ENCODE assay signal across 11 mouse cellular contexts in the genomic region with DNA sequence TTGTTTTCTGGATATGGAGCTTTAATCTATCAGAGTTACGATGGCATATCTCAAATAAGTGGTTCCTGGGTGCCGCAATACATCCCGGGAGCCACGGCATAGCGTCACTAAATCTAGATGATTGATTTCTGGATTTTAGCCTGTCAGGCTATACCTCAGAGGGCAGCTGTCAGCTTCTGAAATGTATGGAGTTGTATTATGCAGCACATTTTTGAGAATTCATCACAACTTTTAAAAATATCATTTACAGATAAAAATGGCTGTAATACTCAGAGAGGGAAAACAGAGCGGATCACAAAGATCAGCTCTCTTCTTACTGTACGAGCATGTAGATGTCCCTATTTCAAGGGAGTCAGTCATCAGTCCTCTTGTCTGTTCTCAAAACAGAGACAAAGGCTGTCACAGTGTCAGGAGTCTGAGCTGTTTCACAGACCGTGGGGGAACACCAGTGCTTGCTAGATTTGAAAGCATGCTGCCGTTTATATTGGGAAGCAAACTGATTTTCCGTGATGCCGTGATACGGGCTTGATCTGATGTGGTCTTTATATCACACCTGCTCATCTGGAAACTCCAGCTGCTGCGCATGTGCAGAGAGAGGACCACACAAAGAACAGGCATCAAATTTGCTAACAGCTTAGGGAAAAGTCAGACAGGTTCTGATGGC.
DNase-seq lines count a peak whose midpoint lies in the region; ATAC-seq and TF ChIP-seq lines count a peak whose summit lies in the region.
"Had no signal": no experiment of that assay in that cellular context is flagged by ENCODE, and none has a peak within 500 bp of the region (broad histone marks: within the 10 kb centered on the region; RNA-seq: fewer than 3 reads in every experiment).

No protein-coding gene starts in this region.

- no peaks in the 10 kb centered on the region for H3K36me3 ChIP-seq in forebrain, embryonic 15.5 days
- H3K36me3 ChIP-seq in hindbrain, embryonic 13.5 days = no peaks in the 10 kb centered on the region
- H3K36me3 ChIP-seq in liver, embryonic 12.5 days = no peaks in the 10 kb centered on the region
- H3K36me3 ChIP-seq in lung, postnatal 0 days (ENCODE audit: insufficient read depth, low read length) = no peaks in the 10 kb centered on the region

- H3K27ac ChIP-seq in forebrain, embryonic 15.5 days (replicated peaks) = peak overlapping the region; percentile 89
- peak overlapping the region; percentile 94 for H3K27ac ChIP-seq in hindbrain, embryonic 13.5 days
- H3K27ac ChIP-seq in liver, embryonic 12.5 days = no peak overlapping the region
- H3K27ac ChIP-seq in gastrocnemius, adult 2 months = no peak overlapping the region
- H3K27ac ChIP-seq in lung, postnatal 0 days (ENCODE audit: low read length) = no peak overlapping the region
- H3K27ac ChIP-seq: liver, embryonic 14.5 days had no signal

- peak overlapping the region; percentile 33 for H3K9ac ChIP-seq in forebrain, embryonic 15.5 days (replicated peaks)
- peak overlapping the region; percentile 63 for H3K9ac ChIP-seq in hindbrain, embryonic 13.5 days
- no peak overlapping the region for H3K9ac ChIP-seq in liver, embryonic 12.5 days
- no peak overlapping the region for H3K9ac ChIP-seq in lung, postnatal 0 days (replicated peaks; ENCODE audit: low read depth)
- H3K9ac ChIP-seq: liver, embryonic 14.5 days had no signal

- H3K4me2 ChIP-seq in forebrain, embryonic 15.5 days (replicated peaks) = peak overlapping the region; percentile 42
- peak overlapping the region; percentile 46 for H3K4me2 ChIP-seq in hindbrain, embryonic 13.5 days
- H3K4me2 ChIP-seq in liver, embryonic 12.5 days = no peak overlapping the region
- no peak overlapping the region for H3K4me2 ChIP-seq in lung, postnatal 0 days (replicated peaks; ENCODE audit: low read depth, low read length)

- TF ChIP-seq CTCF in gastrocnemius, adult 2 months (IDR thresholded peaks at IDR 0.05) = no peak
- TF ChIP-seq CTCF in lung, postnatal 0 days (IDR thresholded peaks at IDR 0.05) = no peak

- TF ChIP-seq EP300 in lung, postnatal 0 days (IDR thresholded peaks at IDR 0.05) = no peak

- no peaks in the 10 kb centered on the region for H3K27me3 ChIP-seq in forebrain, embryonic 15.5 days
- no peaks in the 10 kb centered on the region for H3K27me3 ChIP-seq in hindbrain, embryonic 13.5 days
- H3K27me3 ChIP-seq in liver, embryonic 12.5 days (replicated peaks) = no peaks in the 10 kb centered on the region
- no peaks in the 10 kb centered on the region for H3K27me3 ChIP-seq in lung, postnatal 0 days (replicated peaks; ENCODE audit: insufficient read depth, low read length)

- ATAC-seq in forebrain, embryonic 15.5 days (replicated peaks) = peak; percentile 76
- ATAC-seq in hindbrain, embryonic 13.5 days (ENCODE audit: low FRiP score) = peak; percentile 82
- ATAC-seq in liver, embryonic 12.5 days = no peak
- no peak for ATAC-seq in lung, postnatal 0 days

- H3K9me3 ChIP-seq in forebrain, embryonic 15.5 days = no peaks in the 10 kb centered on the region
- no peaks in the 10 kb centered on the region for H3K9me3 ChIP-seq in hindbrain, embryonic 13.5 days
- no peaks in the 10 kb centered on the region for H3K9me3 ChIP-seq in liver, embryonic 12.5 days (replicated peaks)
- no peaks in the 10 kb centered on the region for H3K9me3 ChIP-seq in lung, postnatal 0 days (ENCODE audit: low read length)

- peaks cover 19% of the 10 kb centered on the region for H3K4me1 ChIP-seq in forebrain, embryonic 15.5 days
- peaks cover 15% of the 10 kb centered on the region for H3K4me1 ChIP-seq in hindbrain, embryonic 13.5 days (replicated peaks)
- no peaks in the 10 kb centered on the region for H3K4me1 ChIP-seq in liver, embryonic 12.5 days
- H3K4me1 ChIP-seq in lung, postnatal 0 days (ENCODE audit: insufficient read depth, low read depth, low read length) = no peaks in the 10 kb centered on the region

- 44% methylated on average over 13 of the region's 13 CpGs for WGBS in forebrain, embryonic 15.5 days
- WGBS in hindbrain, embryonic 13.5 days = 37% methylated on average over 13 of the region's 13 CpGs
- 76% methylated on average over 13 of the region's 13 CpGs for WGBS in liver, embryonic 12.5 days (ENCODE audit: insufficient replicate concordance)
- WGBS in lung, postnatal 0 days = 64% methylated on average over 13 of the region's 13 CpGs

- peak overlapping the region; percentile 19 for H3K4me3 ChIP-seq in forebrain, embryonic 15.5 days
- peak overlapping the region; percentile 27 for H3K4me3 ChIP-seq in hindbrain, embryonic 13.5 days
- H3K4me3 ChIP-seq in liver, embryonic 12.5 days = no peak overlapping the region
- H3K4me3 ChIP-seq in gastrocnemius, adult 2 months = no peak overlapping the region
- no peak overlapping the region for H3K4me3 ChIP-seq in lung, postnatal 0 days (ENCODE audit: low read depth, low read length)

- peak; percentile 20 to 41 for DNase-seq in left cerebral cortex, postnatal 25 days (ENCODE audit: low spot score in 2 of 2)
- DNase-seq in retina, postnatal 1 day = peak; percentile 29
- no peak for DNase-seq in adrenal gland, postnatal 25 days
- DNase-seq in gastrocnemius, adult 2 months = no peak
- no peak for DNase-seq in lung, postnatal 0 days (ENCODE audit: low spot score)
- DNase-seq: cerebellum, postnatal 36 days; heart, postnatal 10 days had no signal

- intact Hi-C loops in left cerebral cortex, postnatal 25 days (cut with DNase I) = no loop called here
- intact Hi-C loops in gastrocnemius, adult 2 months (cut with DNase I) = no loop called here

Comparison
In these comparisons a context has a peak if more than half of its experiments do, and no peak if none do; other contexts are left out.
1. ATAC-seq: peak in forebrain, embryonic 15.5 days (single experiment) and hindbrain, embryonic 13.5 days (single experiment); none in liver, embryonic 12.5 days (single experiment) and lung, postnatal 0 days (single experiment).
2. H3K27ac ChIP-seq: peak in forebrain, embryonic 15.5 days (single experiment) and hindbrain, embryonic 13.5 days (single experiment); none in liver, embryonic 12.5 days (single experiment), gastrocnemius, adult 2 months (single experiment) and lung, postnatal 0 days (single experiment).
3. H3K4me2 ChIP-seq: peak in forebrain, embryonic 15.5 days (single experiment) and hindbrain, embryonic 13.5 days (single experiment); none in liver, embryonic 12.5 days (single experiment) and lung, postnatal 0 days (single experiment).
4. H3K4me3 ChIP-seq: peak in forebrain, embryonic 15.5 days (single experiment) and hindbrain, embryonic 13.5 days (single experiment); none in liver, embryonic 12.5 days (single experiment), gastrocnemius, adult 2 months (single experiment) and lung, postnatal 0 days (single experiment).
5. H3K9ac ChIP-seq: peak in forebrain, embryonic 15.5 days (single experiment) and hindbrain, embryonic 13.5 days (single experiment); none in liver, embryonic 12.5 days (single experiment) and lung, postnatal 0 days (single experiment).
6. DNase-seq: peak in left cerebral cortex, postnatal 25 days (2 of 2) and retina, postnatal 1 day (single experiment); none in adrenal gland, postnatal 25 days (single experiment), gastrocnemius, adult 2 months (single experiment) and lung, postnatal 0 days (single experiment).